In genomic region chr16:13818560-13819393, GRCm38 (mm10) we compare ENCODE assay signal across 8 mouse cellular contexts. TPM values are rescaled to one million over a fixed set of nuclear protein-coding genes. Genes with fewer than 3 reads are reported as not detected.
DNase-seq lines count a peak whose midpoint lies in the region; ATAC-seq and TF ChIP-seq lines count a peak whose summit lies in the region.

Ntan1 (plus strand) TSS chr16:13818845.

- no peak; the same call in 1 of the 2 replicates for TF ChIP-seq CTCF in heart, adult 2 months (IDR thresholded peaks at IDR 0.05)

- peak; percentile 99 for DNase-seq in 3T3-L1 (ENCODE audit: low read depth, low spot score)
- DNase-seq in adrenal gland, postnatal 4 days (ENCODE audit: low spot score in 2 of 2), result peak; percentile 96 to 97
- DNase-seq in embryonic facial prominence, embryonic 14.5 days (ENCODE audit: low spot score), result peak; percentile 98
- peak; percentile 98 to 99 for DNase-seq in heart, adult 2 months
- peak; percentile 96 for DNase-seq in kidney, adult 8-10 months
- peak; percentile 93 to 96 for DNase-seq in spleen, postnatal 10 days (ENCODE audit: low spot score in 2 of 2)

- H3K9me3 ChIP-seq in embryonic facial prominence, embryonic 14.5 days (ENCODE audit: control insufficient read depth, low read length), result no peaks in the 10 kb centered on the region
- H3K9me3 ChIP-seq in limb, embryonic 13.5 days, result no peaks in the 10 kb centered on the region
- no peaks in the 10 kb centered on the region for H3K9me3 ChIP-seq in midbrain, embryonic 16.5 days (replicated peaks; ENCODE audit: control insufficient read depth, low read length, poor library complexity, severe bottlenecking)

- peaks cover 13% of the 10 kb centered on the region for H3K4me1 ChIP-seq in embryonic facial prominence, embryonic 14.5 days (ENCODE audit: control insufficient read depth, insufficient read depth, low read length)
- peaks cover 4% of the 10 kb centered on the region; the same call in 1 of the 2 replicates for H3K4me1 ChIP-seq in heart, adult 2 months (ENCODE audit: control insufficient read depth, insufficient read depth, low read length)
- peaks cover 32% of the 10 kb centered on the region for H3K4me1 ChIP-seq in limb, embryonic 13.5 days
- H3K4me1 ChIP-seq in midbrain, embryonic 16.5 days (ENCODE audit: control insufficient read depth, insufficient read depth, low read length), result peaks cover 20% of the 10 kb centered on the region

- intact Hi-C loops in heart, adult 2 months (cut with DNase I), result loop anchor here (1.0 to 5.0 kb wide), 3 partner anchors 38 to 146 kb away; partner anchors contain the start of genes 3110001I22Rik, Bfar, Mpv17l and Pdxdc1

- peak; percentile 56 for TF ChIP-seq POLR2A in heart, adult 2 months (IDR thresholded peaks at IDR 0.05; ENCODE audit: insufficient read depth, low read depth, low read length)

- 0% methylated on average over 30 of the region's 58 CpGs for WGBS in embryonic facial prominence, embryonic 14.5 days
- under 1% methylated on average over 56 of the region's 58 CpGs for WGBS in heart, adult 2 months
- under 1% methylated on average over 58 of the region's 58 CpGs for WGBS in limb, embryonic 13.5 days
- WGBS in midbrain, embryonic 16.5 days, result 0% methylated on average over 56 of the region's 58 CpGs

- TF ChIP-seq EP300 in heart, adult 2 months (IDR thresholded peaks at IDR 0.05; ENCODE audit: insufficient read depth, low read depth, low read length), result no peak

- H3K79me2 ChIP-seq in heart, adult 2 months (replicated peaks; ENCODE audit: control insufficient read depth, insufficient read depth, low read length), result 0 out of 2 replicates have a peak, but pooled peaks cover 3% of the 10 kb centered on the region

- no peaks in the 10 kb centered on the region for H3K27me3 ChIP-seq in embryonic facial prominence, embryonic 14.5 days (replicated peaks; ENCODE audit: control insufficient read depth, insufficient read depth, low read length)
- no peaks in the 10 kb centered on the region for H3K27me3 ChIP-seq in heart, adult 2 months (ENCODE audit: control insufficient read depth, insufficient read depth, low read length)
- H3K27me3 ChIP-seq in limb, embryonic 13.5 days, result no peaks in the 10 kb centered on the region
- no peaks in the 10 kb centered on the region for H3K27me3 ChIP-seq in midbrain, embryonic 16.5 days (ENCODE audit: control insufficient read depth, insufficient read depth, low read depth, low read length)

- peak within 1 kb of the TSS; percentile 96 for H3K27ac ChIP-seq in embryonic facial prominence, embryonic 14.5 days (replicated peaks; ENCODE audit: low read depth, low read length)
- H3K27ac ChIP-seq in heart, adult 2 months, result peak within 1 kb of the TSS; percentile 98
- peak within 1 kb of the TSS; percentile 98 for H3K27ac ChIP-seq in limb, embryonic 13.5 days
- H3K27ac ChIP-seq in midbrain, embryonic 16.5 days (ENCODE audit: low read length), result peak within 1 kb of the TSS; percentile 90

- ATAC-seq in embryonic facial prominence, embryonic 14.5 days (ENCODE audit: low read depth), result peak; percentile 95
- peak; percentile 97 for ATAC-seq in limb, embryonic 13.5 days (ENCODE audit: low FRiP score, low read depth)
- ATAC-seq in midbrain, embryonic 16.5 days, result peak; percentile 97

- peak within 1 kb of the TSS; percentile 92 for H3K9ac ChIP-seq in embryonic facial prominence, embryonic 14.5 days (ENCODE audit: low read depth, low read length)
- H3K9ac ChIP-seq in heart, adult 2 months (ENCODE audit: low read depth, low read length), result peak within 1 kb of the TSS; percentile 78
- peak within 1 kb of the TSS; percentile 89 for H3K9ac ChIP-seq in limb, embryonic 13.5 days
- peak within 1 kb of the TSS; percentile 94 for H3K9ac ChIP-seq in midbrain, embryonic 16.5 days (ENCODE audit: low read depth, low read length)

- H3K4me2 ChIP-seq in embryonic facial prominence, embryonic 14.5 days (ENCODE audit: low read depth, low read length), result peak within 1 kb of the TSS; percentile 71
- peak within 1 kb of the TSS; percentile 78 for H3K4me2 ChIP-seq in limb, embryonic 13.5 days (replicated peaks)
- peak within 1 kb of the TSS; percentile 73 for H3K4me2 ChIP-seq in midbrain, embryonic 16.5 days (ENCODE audit: low read length)

- H3K36me3 ChIP-seq in embryonic facial prominence, embryonic 14.5 days (ENCODE audit: control insufficient read depth, insufficient read depth, low read length), result peaks cover 19% of the 10 kb centered on the region
- H3K36me3 ChIP-seq in heart, adult 2 months (ENCODE audit: control insufficient read depth, insufficient read depth, low read length), result no peaks in the 10 kb centered on the region
- peaks cover 30% of the 10 kb centered on the region for H3K36me3 ChIP-seq in limb, embryonic 13.5 days
- H3K36me3 ChIP-seq in midbrain, embryonic 16.5 days (ENCODE audit: control insufficient read depth, insufficient read depth, low read length), result peaks cover 6% of the 10 kb centered on the region; the same call in 1 of the 2 replicates

- H3K4me3 ChIP-seq in embryonic facial prominence, embryonic 14.5 days (ENCODE audit: low read depth, low read length), result peak within 1 kb of the TSS; percentile 82
- H3K4me3 ChIP-seq in heart, adult 2 months, result peak within 1 kb of the TSS; percentile 74
- H3K4me3 ChIP-seq in limb, embryonic 13.5 days, result peak within 1 kb of the TSS; percentile 82
- peak within 1 kb of the TSS; percentile 85 for H3K4me3 ChIP-seq in midbrain, embryonic 16.5 days (ENCODE audit: low read depth, low read length)

RNA-seq across cellular contexts. Expression of gene Ntan1, which starts in this region (rescaled TPM):
- 10 to 100 TPM; 67.7 to 68.2 TPM for total RNA-seq in adrenal gland, postnatal 4 days (2021)
- polyA plus RNA-seq in embryonic facial prominence, embryonic 14.5 days (2014; fragmentation: Nextera tagmentation; extraction: Ambion mirVana), result 176 and 178 TPM in 2 replicates
- 10 to 100 TPM; 42.9 to 47.1 TPM for total RNA-seq in heart, adult 2 months (2021)
- 40.2 and 46.2 TPM in 2 replicates for polyA plus RNA-seq in heart, adult 2 months (2012; rRNA removed)
- 204 and 208 TPM in 2 replicates for polyA plus RNA-seq in limb, embryonic 13.5 days (2015; fragmentation: Nextera tagmentation; extraction: Ambion mirVana)
- polyA plus RNA-seq in midbrain, embryonic 16.5 days (2015; fragmentation: Nextera tagmentation; extraction: Ambion mirVana), result 209 and 214 TPM in 2 replicates

Comparison
In these comparisons a context has a peak if more than half of its experiments do, and no peak if none do; other contexts are left out.
1. Peak in every context shown above with its lines: DNase-seq, ATAC-seq, H3K4me3 ChIP-seq and H3K27ac ChIP-seq.